Mouse (Mus musculus) spleen, postnatal 10 days (tissue): Measurements from ENCODE around the gene Ufd1.

Experiments used
- DNase-seq, 2 experiments: peaks; one replicate each; pipeline ENCODE4 v3.0.0; 2021 to 2022; ENCODE audit warnings: low spot score in 2 of 2

The Ufd1 gene

DNA sequence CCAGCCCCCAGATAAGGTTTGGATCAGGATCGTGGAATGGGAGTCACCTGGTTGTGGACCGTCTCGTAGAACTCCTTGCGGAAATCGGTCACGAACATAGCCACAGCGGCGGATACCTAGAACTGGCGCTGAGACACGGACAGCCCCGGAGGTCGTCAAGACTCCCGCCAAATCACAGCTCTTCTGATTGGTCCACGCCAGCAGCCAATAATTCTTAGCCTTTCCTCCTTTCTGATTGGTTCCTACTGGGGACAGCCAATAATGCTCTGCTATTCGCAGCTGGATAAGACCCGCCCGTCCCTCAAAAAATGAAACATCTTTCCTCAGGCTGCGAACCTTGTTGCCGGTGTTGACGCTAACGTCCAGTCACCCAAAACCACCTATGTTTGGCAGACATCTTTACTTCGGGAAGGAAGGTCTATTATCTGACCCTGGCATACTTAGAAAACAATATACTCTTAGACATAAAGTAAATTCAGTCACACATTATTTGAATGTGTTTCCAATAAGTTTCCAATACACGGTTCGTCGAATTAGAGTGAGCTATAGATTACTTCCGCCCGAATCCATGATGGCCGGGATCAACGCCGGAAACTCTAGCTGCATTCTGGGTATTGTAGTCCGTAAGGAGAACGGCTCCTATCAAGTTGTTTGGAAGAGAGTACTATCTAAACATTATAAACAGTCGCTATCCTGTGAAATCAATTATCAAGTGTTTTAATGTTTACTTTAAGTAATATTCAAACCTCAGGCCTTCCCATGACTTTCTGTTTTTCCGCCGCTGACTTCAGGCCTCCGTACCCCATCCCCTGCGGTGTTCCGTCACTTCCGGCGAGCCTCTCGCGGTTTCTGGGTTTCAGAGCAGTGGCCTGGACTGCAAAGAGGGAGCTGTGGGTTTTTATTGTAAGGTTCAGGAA lies at the start of gene Ufd1, which contains the start of gene Cdc45:
Gene Ufd1, plus strand, starts transcription at position 312 of the 917 bp plus-strand sequence.
Gene Cdc45, minus strand, starts transcription at position 520 of the 917 bp plus-strand sequence.
- peak; percentile 72 to 92 for DNase-seq

DNA sequence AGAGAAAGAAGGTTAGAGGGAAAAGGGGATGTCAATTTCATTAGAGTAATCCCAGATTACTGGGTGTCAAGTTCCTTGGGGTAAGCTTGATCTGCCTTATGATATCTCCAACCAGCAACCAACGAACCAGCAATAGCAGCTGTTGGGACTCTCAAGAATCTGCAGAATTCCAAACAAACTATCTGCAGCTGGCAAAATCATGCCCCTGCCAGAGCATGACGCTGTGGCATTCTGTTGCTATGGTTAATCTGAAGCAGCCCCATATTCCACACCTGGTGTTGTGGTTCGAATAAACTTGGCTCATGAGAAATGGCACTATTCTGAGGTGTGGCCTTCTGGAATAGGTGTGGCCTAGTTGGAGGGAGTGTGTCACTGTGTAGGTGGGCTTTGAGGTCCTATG lies 48.6 kb upstream of the Ufd1 start:
- no peak for DNase-seq

DNA sequence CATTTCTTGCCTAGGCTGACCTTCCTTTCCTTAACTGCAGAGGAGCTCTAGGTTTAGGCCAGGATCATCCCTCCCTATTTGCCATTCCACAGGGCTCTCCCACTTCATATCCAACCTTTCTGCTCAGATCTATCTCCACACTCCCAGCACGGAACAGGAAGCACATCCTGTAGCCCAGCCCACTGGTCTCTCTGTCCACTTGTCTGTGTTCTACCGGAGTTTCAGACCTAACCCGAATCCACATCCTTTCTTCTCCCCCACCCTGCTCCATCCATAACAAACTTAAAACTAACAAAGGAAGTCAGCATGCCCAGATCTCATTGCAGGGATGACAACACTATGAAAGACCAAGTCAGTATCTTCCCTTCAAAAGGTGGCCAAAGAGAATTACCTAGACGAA lies 45.2 kb upstream of the Ufd1 start:
- no peak for DNase-seq

DNA sequence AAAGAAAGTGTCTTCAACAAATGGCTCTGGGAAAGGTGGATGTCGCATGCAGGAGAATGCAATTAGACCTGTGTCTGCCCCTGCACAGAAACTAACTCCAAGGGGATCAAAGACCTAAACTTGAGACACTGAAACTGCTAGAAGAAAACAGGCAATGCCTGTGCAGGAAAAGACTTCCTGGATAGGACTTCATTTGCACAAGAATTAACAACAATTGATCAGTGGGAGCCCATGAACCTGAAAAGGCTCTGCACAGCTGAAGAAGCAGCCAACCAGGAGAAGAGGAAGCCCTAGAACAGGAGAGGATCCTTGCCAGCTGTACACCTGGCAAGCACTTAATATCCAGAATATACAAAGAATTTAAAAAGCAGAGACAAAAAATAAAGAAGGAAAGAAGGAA lies 42.1 kb upstream of the Ufd1 start:
- no peak for DNase-seq

DNA sequence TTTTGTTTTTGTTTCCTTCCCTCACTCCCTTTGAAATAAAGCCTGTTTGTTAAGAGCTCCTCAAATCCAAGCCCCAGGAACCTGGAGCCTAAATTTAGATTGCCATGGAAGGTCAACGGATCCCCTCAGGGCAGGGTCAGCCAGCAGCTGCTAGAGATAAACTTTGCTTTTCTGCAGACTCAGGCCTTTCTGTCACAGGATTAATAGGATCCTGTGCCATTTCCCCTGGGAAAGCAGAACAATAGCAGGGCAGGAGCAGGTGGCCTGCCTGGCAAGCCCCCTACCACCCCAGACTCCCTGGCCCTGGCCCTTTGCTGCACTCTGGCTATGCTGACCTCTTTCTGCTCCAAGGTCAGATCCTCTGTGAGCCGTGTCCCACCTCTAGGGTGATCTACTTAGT lies 37.6 kb upstream of the Ufd1 start:
- DNase-seq, result no peak

DNA sequence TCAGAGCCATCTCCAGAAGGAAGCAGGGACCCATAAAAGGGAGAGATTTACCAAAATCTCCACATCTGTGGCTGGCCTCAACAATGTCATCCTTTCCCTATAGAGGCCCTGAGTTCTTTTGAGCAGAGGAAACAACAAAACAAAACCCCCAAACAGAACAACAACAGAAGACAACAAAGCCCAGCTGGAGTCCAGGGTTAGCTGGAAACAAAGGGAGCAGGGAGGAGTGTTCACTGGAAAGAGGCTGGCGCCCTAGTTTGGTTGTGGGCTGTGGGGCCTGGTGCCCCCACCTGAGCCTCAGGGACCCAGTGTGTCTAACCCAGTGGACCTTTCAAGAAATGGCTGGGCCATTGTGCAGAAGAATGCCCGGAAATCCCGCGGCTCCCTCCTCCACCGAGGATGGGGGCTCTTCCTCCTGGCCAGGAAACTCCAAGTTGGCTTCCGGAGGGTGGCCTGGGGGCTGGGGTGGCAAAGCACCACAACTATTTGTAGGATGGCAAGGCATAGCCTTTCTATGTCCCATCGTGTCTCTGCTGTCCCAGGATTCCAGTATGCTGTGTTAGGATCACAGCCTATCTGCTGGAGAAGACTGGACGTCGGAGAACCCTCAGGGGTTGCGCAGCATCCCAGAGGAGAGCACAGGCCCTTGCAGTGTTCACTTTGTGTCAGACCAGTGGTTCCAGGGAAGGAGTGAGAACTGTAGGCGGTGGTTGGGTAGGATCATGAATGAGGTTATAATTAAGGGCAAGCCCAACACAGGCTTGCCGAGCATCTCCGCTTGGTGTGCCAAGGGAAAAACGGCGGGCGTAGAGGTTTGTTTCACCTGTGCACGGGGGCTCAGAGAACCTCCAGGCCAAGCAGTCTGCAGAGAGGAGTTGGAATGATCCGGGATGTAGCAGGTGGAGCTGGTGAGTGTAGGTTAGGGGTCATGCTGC lies 35.7 kb upstream of the Ufd1 start:
- DNase-seq, result no peak

DNA sequence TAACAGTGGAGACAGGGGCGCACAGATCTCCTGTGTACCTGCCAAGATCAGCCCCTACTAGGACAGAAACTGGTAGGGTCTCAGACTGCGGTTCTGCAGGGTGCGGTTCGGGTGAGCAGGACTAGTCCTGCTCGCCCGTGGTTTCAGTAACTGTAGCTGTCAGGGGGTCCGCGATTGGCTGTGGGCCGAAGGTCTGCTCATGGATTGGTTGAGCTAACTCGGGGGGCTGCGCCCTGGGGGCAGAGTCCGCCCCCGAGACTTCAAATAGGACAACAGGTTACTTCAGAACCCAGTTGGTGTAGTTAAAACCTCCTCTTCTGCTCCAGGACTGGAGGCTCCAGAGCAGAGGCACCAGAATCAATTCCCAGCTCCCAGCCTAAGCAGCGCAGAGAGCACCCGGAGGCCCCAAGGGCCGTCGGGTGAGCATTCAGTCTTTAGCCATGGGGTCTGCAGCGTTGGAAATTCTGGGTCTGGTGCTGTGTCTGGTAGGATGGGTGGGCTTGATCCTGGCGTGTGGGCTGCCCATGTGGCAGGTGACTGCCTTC lies 35.0 kb upstream of the Ufd1 start, which contains the start of gene Cldn5:
Gene Cldn5, plus strand, starts transcription at position 292 of the 545 bp plus-strand sequence.
- DNase-seq, result no peak

DNA sequence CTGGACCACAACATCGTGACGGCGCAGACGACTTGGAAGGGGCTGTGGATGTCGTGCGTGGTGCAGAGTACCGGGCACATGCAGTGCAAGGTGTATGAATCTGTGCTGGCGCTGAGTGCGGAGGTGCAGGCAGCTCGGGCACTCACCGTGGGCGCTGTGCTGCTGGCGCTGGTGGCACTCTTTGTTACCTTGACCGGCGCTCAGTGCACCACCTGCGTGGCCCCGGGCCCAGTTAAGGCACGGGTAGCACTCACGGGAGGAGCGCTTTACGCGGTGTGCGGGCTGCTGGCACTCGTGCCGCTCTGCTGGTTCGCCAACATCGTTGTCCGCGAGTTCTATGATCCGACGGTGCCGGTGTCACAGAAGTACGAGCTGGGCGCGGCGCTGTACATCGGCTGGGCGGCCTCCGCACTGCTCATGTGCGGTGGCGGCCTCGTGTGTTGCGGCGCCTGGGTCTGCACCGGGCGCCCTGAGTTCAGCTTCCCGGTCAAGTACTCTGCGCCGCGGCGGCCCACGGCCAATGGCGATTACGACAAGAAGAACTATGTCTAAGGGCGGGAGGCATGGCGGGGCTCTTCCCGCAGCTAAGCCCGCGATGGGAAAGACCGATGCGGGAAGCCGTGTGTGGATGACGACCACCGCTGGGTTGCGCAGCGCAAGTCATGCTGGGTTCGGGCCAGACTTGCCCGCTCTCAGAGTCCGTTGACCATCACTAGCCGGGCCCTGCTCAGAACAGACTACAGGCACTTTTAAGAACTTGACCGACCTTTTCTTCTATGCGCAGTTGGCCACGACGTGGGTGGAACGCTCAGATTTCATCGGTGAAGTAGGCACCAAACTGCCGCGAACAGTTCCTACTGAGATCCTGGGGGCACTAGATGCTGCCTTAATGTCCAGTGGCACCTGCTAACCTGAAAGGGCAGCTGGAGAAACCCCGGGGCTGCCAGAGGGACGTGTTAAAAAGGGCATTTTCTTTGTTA lies 34.2 kb upstream of the Ufd1 start:
- no peak for DNase-seq

DNA sequence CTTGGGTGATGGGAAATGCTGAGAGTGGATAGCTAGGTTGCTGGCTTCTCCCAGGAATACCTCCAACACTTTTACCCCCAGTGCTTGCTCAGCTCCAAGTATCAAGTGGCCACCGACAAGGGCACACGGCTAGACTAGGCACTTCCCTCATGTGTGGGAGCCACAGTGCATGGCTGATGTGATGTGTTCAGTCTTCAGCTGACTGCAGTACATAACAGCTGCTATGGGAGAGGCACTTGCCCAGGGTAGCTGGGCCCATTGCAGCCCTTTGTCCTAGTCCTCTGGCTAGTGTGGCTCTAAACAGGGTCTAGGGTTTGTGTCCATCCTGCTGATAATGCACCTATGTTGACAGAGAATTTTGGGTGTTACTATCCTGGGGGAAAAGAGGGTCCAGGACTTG lies 33.1 kb upstream of the Ufd1 start:
- no peak for DNase-seq

DNA sequence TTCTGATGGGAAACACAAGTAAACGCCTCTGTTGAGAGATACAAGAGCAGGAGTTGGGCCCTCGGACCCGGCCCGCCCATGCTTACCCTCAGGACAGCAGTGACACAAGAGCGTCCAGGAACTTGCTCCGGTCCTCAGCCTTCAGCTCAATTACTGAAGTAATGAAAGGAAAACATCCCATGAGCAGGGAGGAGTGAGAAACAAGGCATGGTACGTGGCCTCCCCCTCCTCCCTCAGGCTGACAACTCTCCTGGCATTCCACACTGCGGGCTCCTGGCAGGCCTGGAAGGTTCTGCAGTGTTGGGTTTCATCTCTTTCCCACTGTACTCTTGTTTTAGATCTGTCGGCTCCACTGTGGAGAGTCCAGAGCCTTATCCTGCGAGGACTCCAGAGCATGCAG lies 29.8 kb upstream of the Ufd1 start:
- DNase-seq, result no peak

DNA sequence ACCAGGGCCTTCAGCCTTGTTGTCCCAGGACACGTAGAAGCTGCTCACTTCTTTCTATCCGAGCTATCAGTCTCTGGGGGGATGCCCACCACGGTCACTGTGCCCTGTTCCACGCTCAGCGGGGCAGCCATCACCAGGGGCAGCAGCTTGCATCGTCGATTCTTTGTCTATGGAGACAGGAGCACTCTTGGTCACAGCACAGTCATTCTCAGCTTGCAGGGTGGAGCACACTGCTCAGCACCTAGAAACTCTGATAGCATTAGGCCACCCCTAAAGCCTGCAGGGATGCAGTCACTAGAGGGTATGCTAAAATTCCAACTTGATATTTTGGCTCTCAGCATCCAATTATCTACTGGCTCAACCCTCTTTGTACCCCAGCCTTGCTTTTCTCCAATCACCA lies 26.6 kb upstream of the Ufd1 start:
- no peak for DNase-seq

DNA sequence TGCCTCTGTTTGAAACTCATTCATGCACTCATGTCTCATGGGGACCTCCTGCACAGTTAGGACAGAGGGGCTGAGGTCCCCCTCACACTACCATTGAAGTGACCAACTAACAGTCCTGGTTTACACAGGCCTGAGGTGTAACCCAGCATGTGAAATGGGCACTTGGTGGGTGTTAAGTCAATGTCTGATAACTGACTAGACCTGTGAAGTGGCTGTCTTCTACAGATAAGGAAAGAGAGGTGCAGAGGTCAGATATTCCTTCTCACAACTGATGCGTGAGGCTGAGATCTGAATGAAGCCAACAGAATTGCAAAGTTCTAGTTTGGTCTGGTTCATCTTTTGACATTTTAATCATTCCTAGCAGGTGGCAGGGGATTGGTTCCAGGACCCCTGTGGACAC lies 26.1 kb upstream of the Ufd1 start:
- DNase-seq, result no peak

DNA sequence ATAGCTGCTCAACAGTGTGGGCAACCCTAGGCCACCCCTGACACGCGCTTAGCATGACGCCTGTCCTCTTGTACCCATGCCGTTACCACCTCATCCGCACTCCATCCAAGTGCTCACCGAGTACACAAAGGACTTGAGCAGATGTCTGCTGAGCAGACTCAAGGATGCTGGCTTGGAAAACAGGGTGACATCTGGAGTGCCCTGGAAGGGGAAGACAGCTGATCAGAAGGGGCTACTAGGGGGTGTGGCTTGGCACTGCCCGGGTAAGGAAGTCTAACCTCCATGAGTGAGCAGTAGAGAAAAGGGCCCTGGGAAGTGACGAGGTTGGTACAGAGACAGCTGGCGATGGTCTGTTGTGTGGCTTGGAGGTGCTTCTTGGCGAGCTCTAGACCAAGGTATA lies 24.9 kb upstream of the Ufd1 start:
- DNase-seq, result no peak

DNA sequence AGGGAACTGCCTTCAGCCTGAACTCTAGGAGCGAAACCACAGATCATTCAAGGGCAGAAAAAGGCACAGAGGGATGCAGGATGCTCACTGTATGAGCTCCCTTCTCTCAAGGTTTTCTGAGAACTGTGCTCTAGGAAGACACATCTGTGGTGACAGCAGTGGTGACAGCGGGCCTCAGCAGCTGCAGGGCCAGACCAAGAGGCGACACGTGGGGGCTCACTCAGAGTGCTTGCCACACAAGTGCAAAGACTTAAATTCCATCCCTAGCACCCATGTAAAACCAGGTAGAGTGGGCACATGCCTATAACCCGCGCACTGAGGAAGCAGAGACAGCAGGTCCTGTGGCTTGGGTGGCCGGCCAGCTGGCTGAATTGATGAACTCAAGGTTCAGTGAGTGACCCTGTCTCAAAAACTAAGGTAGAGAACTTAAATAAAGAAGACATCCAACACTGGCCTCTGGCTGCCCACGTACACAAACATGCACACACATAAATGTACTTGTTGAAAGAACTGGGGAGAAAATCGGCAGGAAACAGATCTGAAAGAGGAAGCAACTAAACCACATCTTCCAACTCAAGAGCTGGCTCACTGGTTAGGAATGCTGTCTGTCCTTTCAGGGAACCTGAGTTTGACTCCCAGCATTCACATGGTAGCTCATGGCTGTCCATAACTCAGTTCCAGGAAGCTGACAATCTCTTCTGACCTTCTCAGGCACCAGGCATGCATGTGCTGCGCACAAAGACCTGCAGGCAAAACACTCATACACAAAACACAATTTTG lies 22.8 kb upstream of the Ufd1 start:
- no peak for DNase-seq

DNA sequence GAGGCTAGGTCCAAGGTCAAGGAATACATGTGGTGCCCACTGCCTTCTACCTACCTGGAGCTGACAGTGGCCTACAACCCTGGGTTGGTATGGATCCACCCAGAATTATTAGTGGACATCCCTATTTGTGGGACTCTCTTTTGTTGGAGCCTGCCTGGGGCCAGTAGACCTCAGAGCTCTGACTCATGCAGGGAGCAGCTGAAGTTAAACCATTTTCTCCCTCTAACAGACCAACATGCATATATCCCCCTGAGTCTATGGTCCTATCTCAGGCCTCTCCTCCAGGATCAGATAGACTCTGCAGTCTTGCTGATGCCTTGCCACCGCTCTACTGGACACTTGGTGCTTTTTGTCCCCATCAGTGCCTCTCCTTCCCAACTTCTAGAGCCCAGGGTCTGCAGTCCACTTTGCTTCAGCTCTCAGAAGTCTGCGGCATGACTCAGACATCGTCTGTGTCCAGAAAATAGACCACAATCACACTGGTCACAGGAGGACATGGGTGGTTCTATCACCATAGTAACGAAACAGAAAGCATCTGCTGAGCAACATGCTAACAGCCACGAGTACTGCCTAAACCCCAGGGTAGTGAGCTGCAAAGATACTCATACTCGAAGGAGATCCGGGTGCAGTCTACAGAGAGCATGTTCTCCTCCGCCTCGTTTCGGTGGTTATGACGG lies 16.2 kb upstream of the Ufd1 start:
- no peak for DNase-seq

DNA sequence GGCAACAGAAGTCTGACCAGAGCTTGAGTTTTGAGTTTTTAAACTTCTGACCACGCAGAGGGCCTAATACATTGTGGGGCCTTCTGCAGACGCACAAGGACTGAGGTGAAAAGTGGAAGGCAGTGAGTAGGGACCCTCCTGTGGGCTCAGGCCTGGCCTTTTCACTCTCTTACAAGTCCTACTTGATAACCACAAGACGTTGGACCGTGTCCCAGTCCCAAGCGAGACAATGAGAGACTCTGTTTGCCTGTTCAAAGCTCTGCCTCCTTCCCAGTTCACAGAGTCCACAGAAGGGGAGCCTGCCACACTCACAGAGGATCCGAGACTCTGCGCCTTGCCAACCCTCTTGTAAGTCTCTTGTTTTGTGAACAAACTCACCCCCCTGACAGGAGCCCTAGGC lies 14.9 kb upstream of the Ufd1 start:
- DNase-seq, result no peak

DNA sequence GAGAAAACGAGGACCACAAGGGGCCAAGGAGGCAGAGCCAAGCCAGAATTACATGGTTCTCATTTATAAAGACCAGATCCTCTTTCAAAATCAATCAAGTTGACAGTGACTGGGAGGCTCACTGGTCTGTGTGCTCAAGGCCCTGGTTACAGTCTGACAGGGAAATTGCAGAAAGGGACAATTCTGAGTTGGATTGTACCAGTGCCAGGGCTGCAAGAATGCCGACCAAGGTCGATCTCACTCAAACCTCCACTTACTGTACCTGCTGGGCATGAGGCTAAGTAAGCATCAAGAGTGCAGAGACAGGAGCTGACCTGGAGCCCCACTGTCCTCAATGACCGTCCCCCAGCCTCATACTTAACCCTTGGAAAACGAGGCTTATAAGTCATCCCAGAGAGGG lies 13.4 kb upstream of the Ufd1 start:
- DNase-seq, result no peak

DNA sequence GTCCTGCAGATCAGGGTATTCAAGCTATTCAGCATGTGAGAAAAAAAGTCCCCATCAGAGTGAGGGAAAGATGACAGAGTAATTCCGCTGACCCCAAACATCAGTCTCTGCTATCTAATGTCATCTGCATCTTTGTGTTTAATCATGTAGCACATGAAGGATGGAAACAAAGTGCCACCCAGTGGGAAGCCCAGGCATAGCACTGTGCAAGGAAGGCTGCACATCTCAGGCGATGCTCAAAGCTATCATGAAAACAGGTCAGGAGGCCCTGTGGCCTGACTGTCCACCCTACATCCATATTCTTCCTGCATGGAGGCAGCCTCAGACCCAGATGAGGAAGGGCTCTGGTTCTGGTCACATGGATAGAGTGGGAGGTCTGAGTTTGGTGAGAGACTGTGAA lies 12.7 kb upstream of the Ufd1 start:
- DNase-seq, result peak in 1 of 2 experiments; percentile 36

DNA sequence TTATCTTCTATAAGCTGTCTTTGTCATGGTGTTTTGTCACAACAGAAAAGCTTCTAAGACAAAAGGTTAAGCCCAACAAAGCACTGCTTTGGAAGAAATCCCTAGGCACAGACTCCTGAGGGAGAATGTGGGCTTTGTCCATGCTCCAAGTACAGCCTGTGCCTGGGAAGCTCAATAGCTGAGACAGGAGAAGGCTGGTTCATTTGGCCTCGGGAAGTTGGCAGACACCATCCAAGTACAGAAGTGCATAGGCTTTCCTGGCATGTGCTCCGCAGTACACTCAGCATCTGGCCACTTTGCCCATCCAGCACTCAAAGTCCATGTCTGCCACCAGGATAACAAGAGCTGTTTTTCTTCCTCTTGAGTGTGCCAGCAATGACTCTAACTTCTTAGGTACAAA lies 5.8 kb upstream of the Ufd1 start:
- DNase-seq, result no peak

DNA sequence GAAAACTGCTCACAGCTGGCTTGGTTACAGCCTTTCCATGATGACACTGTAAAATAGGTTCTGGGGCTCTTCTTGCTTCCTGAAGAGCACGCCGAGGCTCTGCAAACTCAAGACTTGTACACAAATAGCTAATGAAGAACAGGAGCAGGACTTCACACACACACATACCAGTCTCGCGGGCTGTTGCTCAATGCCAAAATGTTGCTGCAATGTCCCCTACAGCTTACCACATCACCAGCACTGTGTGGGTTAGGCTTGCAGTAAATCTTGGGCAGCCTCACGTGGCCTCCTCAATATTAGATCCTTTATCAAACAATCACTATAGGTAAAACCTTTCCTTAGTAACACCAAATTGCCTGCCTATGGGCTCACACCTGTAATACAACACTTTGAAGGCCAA lies 2.6 kb upstream of the Ufd1 start:
- no peak for DNase-seq
